Mouse (Mus musculus) inflammation-experienced regulatory T-cells, adult 16 weeks (primary cell): Measurements from ENCODE around the gene Gpc6. TPM values are rescaled to one million over a fixed set of nuclear protein-coding genes. Genes with fewer than 3 reads are reported as not detected.

Experiments
- polyA plus RNA-seq: library from polyadenylated mRNA; unstranded; fragments of 100-300 nt; shearing (Covaris generic); gene quantifications from one replicate; pipeline ENCODE4 v1.2.1, GENCODE M21; 2017

Gpc6 gene
- not detected for polyA plus RNA-seq

GRCm38 (mm10) chr14:116924876-116925601 is at the start of gene Gpc6:
Gene Gpc6 (plus strand): TSS chr14:116925315.

